Comparison of ENCODE assay signal across 9 mouse cellular contexts in the genomic region with DNA sequence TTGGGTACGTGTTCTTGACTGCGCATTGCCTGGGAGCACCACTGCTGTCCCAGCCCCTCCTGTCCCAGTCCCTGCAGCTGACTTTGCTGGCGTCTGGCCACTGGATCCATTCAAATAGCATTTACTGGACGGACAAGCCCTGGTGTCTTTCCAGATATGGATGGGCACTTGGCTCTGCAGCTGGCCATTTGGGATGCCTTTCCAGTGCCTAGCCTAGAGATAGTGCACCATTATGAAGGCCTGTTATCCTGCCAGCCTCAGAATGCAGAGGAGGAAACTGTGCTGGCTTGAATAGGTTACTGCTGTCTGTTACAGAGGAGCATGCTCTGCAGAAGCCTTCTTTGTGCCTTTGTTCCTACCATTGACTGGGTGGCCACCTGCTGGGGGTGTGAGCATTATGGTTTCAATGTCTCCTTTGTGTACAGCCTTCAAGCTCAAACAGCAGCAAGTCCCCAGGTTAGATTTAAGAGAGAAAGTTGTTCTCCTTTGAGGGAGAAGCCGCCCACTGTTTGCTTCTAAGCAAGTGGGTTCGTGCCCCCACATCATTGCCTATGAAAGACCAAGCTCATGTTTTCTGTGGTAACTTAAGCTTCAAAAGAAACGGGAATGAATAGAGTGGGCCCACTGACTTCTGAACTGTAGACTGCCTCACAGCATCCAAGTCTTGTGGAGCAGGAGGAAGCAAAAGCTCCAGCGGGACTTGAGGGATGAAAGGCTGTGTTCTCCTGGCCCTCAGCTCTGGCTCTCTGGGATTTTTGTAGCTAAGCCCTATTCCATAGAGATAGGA.
DNase-seq lines count a peak whose midpoint lies in the region; ATAC-seq and TF ChIP-seq lines count a peak whose summit lies in the region.
"Had no signal": no experiment of that assay in that cellular context is flagged by ENCODE, and none has a peak within 500 bp of the region (broad histone marks: within the 10 kb centered on the region; RNA-seq: fewer than 3 reads in every experiment).

No protein-coding gene starts in this region.

- H3K36me3 ChIP-seq in embryonic facial prominence, embryonic 12.5 days, result 0 out of 2 replicates have a peak, but pooled peaks cover 5% of the 10 kb centered on the region
- peaks cover 37% of the 10 kb centered on the region for H3K36me3 ChIP-seq in neural tube, embryonic 13.5 days

- TF ChIP-seq POLR2A in lung, adult 2 months (IDR thresholded peaks at IDR 0.05; ENCODE audit: borderline replicate concordance, extremely low read depth, low read depth, low read length), result no peak

- no peak for ATAC-seq in embryonic facial prominence, embryonic 12.5 days (ENCODE audit: insufficient number of reproducible peaks, insufficient read depth, low FRiP score, low TSS enrichment)
- ATAC-seq in neural tube, embryonic 13.5 days (ENCODE audit: low read depth), result peak; percentile 91
- ATAC-seq: Patski had no signal

- DNase-seq in lung, adult 2 months, result no peak
- DNase-seq in lung, adult 18-20 months, result no peak
- DNase-seq in heart, postnatal 36 days, result peak; percentile 33 to 46
- DNase-seq in left cerebral cortex, postnatal 14 days (ENCODE audit: low spot score in 2 of 2), result peak; percentile 55 to 60
- peak; percentile 68 to 79 for DNase-seq in thymus, postnatal 36 days
- DNase-seq in adrenal gland, postnatal 4 days (ENCODE audit: low spot score in 2 of 2), result no peak

- WGBS in lung, adult 2 months, result 78% methylated on average over 8 of the region's 8 CpGs
- WGBS in embryonic facial prominence, embryonic 12.5 days, result 49% methylated on average over 8 of the region's 8 CpGs
- 14% methylated on average over 8 of the region's 8 CpGs for WGBS in neural tube, embryonic 13.5 days

- 0 out of 2 replicates have a peak overlapping the region, but pooled peaks have one; percentile 31 for H3K27ac ChIP-seq in embryonic facial prominence, embryonic 12.5 days
- H3K27ac ChIP-seq in neural tube, embryonic 13.5 days (replicated peaks), result peak overlapping the region; percentile 73

- no peaks in the 10 kb centered on the region for H3K9me3 ChIP-seq in embryonic facial prominence, embryonic 12.5 days
- no peaks in the 10 kb centered on the region for H3K9me3 ChIP-seq in neural tube, embryonic 13.5 days

- TF ChIP-seq CTCF in lung, adult 2 months (IDR thresholded peaks at IDR 0.05; ENCODE audit: insufficient read depth, low read length), result peak; percentile 18; the same call in 1 of the 2 replicates

- no peaks in the 10 kb centered on the region for H3K27me3 ChIP-seq in embryonic facial prominence, embryonic 12.5 days
- H3K27me3 ChIP-seq in neural tube, embryonic 13.5 days, result no peaks in the 10 kb centered on the region
- H3K27me3 ChIP-seq: Patski had no signal

- H3K9ac ChIP-seq in embryonic facial prominence, embryonic 12.5 days, result no peak overlapping the region
- H3K9ac ChIP-seq in neural tube, embryonic 13.5 days, result no peak overlapping the region

- no peak overlapping the region for H3K4me3 ChIP-seq in lung, adult 2 months (replicated peaks; ENCODE audit: extremely low read depth, low read depth, low read length)
- no peak overlapping the region for H3K4me3 ChIP-seq in embryonic facial prominence, embryonic 12.5 days
- H3K4me3 ChIP-seq in neural tube, embryonic 13.5 days, result no peak overlapping the region

- H3K4me2 ChIP-seq in embryonic facial prominence, embryonic 12.5 days (replicated peaks), result no peak overlapping the region
- no peak overlapping the region for H3K4me2 ChIP-seq in neural tube, embryonic 13.5 days

- intact Hi-C loops in heart, postnatal 36 days (cut with DNase I), result loop anchor here (1.0 to 5.0 kb wide), 2 partner anchors 91 to 123 kb away; a partner anchor contains a TSS
- intact Hi-C loops in left cerebral cortex, postnatal 14 days (cut with DNase I), result no loop called here

- no peaks in the 10 kb centered on the region; the same call in 1 of the 2 replicates for H3K4me1 ChIP-seq in lung, adult 2 months (ENCODE audit: control insufficient read depth, insufficient read depth, low read length)
- H3K4me1 ChIP-seq in embryonic facial prominence, embryonic 12.5 days, result 0 out of 2 replicates have a peak, but pooled peaks cover 6% of the 10 kb centered on the region
- peaks cover 29% of the 10 kb centered on the region for H3K4me1 ChIP-seq in neural tube, embryonic 13.5 days (replicated peaks)

Comparison
In these comparisons a context has a peak if more than half of its experiments do, and no peak if none do; other contexts are left out.
1. DNase-seq: peak in heart, postnatal 36 days (2 of 2), left cerebral cortex, postnatal 14 days (2 of 2) and thymus, postnatal 36 days (2 of 2); none in lung, adult 2 months (single experiment), lung, adult 18-20 months (0 of 2) and adrenal gland, postnatal 4 days (0 of 2).